Mouse (Mus musculus) small intestine, adult 2 months (tissue): ENCODE data around the gene Mxi1.

ENCODE experiments used
- CTCF ChIP-seq: fragments of 200-500 bp; IDR thresholded peaks from 2 replicates; pipeline ENCODE4 v1.5.1; 2012; ENCODE audit warnings: low read depth, mild to moderate bottlenecking, control low read depth, inconsistent platforms, low read length, moderate library complexity, mixed read lengths; ENCODE audit not compliant: insufficient replicate concordance, insufficient read length; ENCODE audit errors: extremely low read depth
- POLR2A ChIP-seq: fragments of 200-500 bp; IDR thresholded peaks from 2 replicates; pipeline ENCODE4 v1.6.1; 2012; ENCODE audit warnings: low read depth, mild to moderate bottlenecking, control low read depth, inconsistent platforms, low read length, moderate library complexity

DNA sequence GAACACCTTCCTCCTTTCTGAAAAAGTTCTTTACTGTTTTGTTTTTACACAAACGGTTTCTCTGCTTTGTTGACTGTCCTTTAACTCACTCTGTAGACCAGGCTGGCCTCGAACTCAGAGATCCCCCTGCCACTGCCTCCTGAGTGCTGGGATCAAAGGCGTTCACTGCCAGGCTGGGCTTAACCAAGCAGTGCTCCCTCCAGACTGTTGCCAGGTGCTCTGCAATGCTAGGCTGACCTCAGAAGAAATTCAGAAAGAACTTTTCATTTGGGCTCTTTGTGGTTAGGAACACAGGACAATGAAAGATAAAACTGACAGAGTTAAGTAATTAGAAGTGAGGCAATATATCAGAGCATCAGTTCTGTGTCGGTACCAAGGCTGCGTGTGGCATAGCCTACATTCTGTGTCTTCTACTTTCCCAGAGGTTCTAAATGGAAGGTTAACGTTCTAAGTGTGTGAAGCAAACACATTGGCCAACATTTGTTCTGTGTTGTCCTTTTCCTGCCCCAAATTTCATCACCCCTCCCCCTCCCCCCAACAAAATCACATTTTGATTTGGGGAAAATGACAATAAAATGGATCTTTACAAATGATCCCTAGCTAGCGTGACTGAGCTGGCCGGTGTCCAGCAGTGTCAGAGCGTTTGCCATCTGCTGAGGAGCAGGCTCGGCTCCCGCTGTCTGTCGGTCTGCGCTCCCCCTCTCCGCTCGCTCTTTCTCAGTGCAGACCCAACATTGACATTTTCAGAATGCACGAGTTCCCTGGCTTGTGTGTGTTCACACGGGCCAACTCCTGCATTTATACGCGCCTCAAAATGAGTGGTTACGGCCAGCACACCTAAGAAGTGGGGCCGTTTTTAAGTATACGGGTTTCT lies 49.1 kb downstream of the Mxi1 start:
- TF ChIP-seq POLR2A (no peak), CTCF (no peak)
